Mouse (Mus musculus) mouse embryonic stem cell (cell line): ENCODE results near the gene Lrrn3.

Experiments used
- in situ Hi-C, 2 experiments: fragments of 300-500 bp; cut with MboI; formaldehyde crosslinking; loops; 1 replicate in 1 of 2; 3 replicates in 1 of 2; pipeline ENCODE4 v1.14.3; 2019 to 2020; ENCODE audit warnings: low sequenced_read_pairs in 2 of 2, low pct_unique_long_range_greater_than_20kb in 1 of 2, mixed read lengths in 1 of 2; ENCODE audit not compliant: unreplicated experiment in 1 of 2

Lrrn3 gene

GRCm38 (mm10) chr12:41468374-41468991 lies 17.7 kb downstream of the Lrrn3 start:
- in situ Hi-C loops: no loop called here

DNA sequence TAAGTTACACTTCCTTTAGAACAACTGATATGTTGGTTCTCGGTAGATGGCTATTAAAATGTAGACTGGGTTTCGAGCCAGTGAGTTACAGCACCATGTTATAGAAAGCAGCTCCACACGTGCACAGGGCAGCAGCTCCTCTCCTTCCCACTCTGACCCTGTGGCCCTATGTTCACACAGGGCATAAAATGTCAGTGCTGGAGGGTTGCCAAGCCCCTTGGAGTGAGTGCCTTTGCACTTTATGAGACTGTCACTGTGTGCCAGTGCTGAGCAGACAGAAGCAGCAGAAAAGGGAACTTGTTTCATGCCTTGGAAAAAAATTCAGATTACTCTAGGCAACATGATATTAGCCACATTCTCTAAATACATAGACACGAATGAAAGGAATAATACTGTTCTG lies 47.8 kb downstream of the Lrrn3 start:
- in situ Hi-C loops: no loop called here

GRCm38 (mm10) chr12:41436206-41436985 lies 49.8 kb downstream of the Lrrn3 start:
- in situ Hi-C loops: no loop called here

GRCm38 (mm10) chr12:41428806-41429205 lies 57.4 kb downstream of the Lrrn3 start:
- in situ Hi-C loops: no loop called here

DNA sequence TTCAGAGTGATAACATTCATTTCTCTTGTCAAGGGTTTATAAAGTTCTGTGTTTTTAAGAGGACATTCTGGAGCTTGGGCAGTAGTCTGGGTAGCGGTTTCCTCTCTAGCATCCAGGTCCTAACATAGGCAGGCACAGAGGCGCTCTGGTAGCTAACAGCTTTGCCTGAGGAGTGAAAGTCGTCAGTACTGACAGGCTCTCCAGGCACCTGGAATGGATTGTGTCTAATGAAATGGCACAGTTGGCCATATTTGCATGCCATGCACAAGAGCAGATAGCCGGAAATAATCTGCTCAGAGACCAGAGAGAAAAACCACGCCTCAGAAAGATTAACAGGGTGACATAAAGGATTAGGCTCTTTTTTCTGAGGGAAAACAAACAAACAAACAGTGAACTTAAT lies 58.8 kb downstream of the Lrrn3 start:
- in situ Hi-C loops: no loop called here

DNA sequence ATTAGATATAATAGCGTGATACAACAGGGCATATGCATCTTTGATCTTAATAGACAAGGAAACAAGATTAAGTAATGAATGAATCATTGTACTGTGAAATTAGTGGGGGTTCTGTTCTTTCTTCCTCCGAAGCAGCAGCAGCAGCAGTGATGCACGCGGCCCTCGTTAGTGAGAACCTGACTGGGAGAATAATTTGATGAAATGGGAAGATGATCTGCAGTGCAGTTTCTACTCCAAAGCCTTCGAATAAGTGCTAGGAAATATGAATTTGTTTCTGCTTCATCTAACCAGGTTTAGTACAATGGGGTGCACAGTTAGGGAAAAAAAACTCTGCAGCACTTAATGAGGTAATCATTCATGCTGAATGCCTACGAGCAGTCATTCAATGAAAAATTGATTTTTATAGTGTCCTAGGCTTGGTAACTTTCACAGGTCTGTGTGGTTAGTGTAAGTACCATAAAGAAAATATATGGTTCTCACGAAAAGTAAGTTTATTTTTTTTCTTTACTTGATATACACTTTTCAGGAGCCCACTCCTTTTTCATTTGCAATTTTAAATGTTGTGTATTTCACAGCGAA lies 61.0 kb downstream of the Lrrn3 start:
- in situ Hi-C loops: no loop called here

- in situ Hi-C loops: no loop called here
Observed at GRCm38 (mm10) chr12:41417961-41418360, 68.3 kb downstream of the Lrrn3 start.

DNA sequence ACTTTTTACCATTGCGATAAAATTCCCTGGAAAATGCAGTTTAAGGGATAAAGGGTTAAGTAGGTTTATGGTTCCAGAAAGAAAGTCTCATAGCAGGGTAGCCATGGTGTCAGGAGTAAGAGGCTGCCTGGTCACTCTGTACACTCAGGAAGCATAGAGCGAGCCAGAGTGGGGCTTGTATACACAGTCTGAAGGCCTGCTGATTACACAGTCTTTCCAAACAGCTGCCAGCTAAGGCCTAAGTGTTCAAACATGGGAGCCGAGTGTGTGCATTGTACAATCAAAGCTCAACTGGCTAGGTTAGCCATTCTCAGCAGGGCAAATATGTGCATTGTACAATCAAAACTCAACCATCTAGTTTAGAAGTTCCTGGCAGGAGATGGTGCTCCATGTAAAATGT lies 69.1 kb downstream of the Lrrn3 start:
- in situ Hi-C loops: no loop called here

DNA sequence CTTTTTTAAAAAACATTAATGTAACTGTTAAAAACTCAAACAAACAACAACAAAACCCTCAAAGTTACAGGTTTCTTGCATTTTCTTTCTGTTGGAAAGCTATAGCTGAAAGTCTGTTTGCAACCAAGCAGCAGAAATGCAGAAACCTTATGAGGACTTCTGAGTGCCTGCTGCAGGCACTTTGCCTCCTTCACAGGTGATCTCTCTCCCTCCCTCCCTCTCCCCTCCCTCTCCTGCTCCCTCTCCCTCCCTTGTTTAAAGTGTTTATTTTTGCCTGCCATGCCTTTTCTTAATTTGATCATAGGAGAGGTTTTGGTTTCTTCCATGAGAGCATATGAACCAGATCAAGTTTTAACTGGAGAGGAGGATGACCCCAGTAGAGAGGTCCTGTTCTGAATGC lies 69.6 kb downstream of the Lrrn3 start:
- in situ Hi-C loops: no loop called here

DNA sequence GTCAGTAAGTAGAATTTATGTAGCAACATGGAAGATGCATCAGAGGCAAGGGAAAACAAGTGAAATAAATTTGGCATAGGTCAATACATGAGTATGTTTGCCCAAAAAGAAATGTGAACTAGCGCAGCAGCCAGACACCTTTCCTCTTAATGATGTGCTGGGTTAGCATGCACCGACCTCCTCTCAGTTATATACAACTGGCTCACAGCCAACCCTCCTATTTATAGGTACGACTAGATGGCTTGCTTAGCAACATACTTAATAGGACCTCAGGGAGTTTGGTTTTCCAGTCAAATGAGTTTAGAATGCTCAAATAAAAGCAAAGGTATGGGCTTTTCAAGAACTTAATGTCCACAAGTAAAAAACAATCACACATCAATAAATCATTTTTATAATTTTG lies 76.8 kb downstream of the Lrrn3 start:
- in situ Hi-C loops: no loop called here

DNA sequence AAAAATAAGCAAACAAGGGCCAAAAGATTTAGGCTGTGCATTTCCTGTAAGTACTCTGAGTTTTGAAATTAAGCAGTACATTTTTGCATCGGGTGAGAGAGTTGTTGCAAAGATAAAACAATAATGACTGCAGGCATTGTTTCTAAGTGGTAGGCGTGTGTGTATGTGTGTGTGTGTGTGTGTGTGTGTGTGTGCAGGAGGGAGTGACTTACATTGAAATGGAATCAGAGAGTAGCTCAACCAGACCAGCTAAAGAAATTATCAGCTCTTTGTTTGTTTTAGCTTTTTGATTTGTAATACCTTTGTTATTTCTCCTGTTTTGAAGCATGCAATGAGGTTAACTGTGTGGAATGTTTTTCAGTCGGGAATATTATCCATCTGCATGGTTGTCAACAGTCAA lies 84.3 kb downstream of the Lrrn3 start:
- in situ Hi-C loops: no loop called here
